Mouse (Mus musculus) midbrain, postnatal 0 days (tissue): ENCODE measurements at regions not wholly inside any gene's neighbourhood (a gene's known extent, or its start where the extent isn't known, plus 50 kb on each side); places are given as distances from the start of the nearest gene placed in this dataset.

Experiments
- ATAC-seq: fragments of 200-750 bp; cut with Nextera tagmentation; 2 replicates; pipeline ENCODE4 v1.8.0; 2017; ENCODE audit warnings: moderate number of reproducible peaks, mild to moderate bottlenecking, moderate TSS enrichment, moderate library complexity; ENCODE audit not compliant: low FRiP score
- DNase-seq: peaks from one replicate; pipeline ENCODE4 v3.0.0-alpha.2; 2015; ENCODE audit warnings: low spot score
- H3K27ac ChIP-seq: fragments of 300-500 bp; sonication (generic); 2 replicates; pipeline ENCODE4 v1.5.1; 2014; ENCODE audit warnings: low read depth, mild to moderate bottlenecking, low read length, mixed read lengths
- H3K27me3 ChIP-seq: fragments of 300-500 bp; sonication (generic); 2 replicates; pipeline ENCODE4 v1.6.1; 2014; ENCODE audit warnings: low read length, control low read depth, mixed read lengths; ENCODE audit not compliant: insufficient read depth
- H3K36me3 ChIP-seq: fragments of 300-500 bp; sonication (generic); 2 replicates; pipeline ENCODE4 v1.6.1; 2014; ENCODE audit warnings: low read length, control low read depth, mixed read lengths; ENCODE audit not compliant: insufficient read depth
- H3K4me1 ChIP-seq: fragments of 300-500 bp; sonication (generic); 2 replicates; pipeline ENCODE4 v1.6.1; 2014; ENCODE audit warnings: mild to moderate bottlenecking, control low read depth, antibody characterized with exemption, low read length, mixed read lengths; ENCODE audit not compliant: insufficient read depth
- H3K4me2 ChIP-seq: fragments of 300-500 bp; sonication (generic); 2 replicates; pipeline ENCODE4 v1.6.1; 2014; ENCODE audit warnings: low read depth, mild to moderate bottlenecking, low read length, mixed read lengths; ENCODE audit not compliant: poor library complexity, severe bottlenecking
- H3K4me3 ChIP-seq: fragments of 300-500 bp; sonication (generic); 2 replicates; pipeline ENCODE4 v1.5.1; 2014; ENCODE audit warnings: low read depth, mild to moderate bottlenecking, low read length, moderate library complexity
- H3K9ac ChIP-seq: fragments of 300-500 bp; sonication (generic); replicated peaks from 2 replicates; pipeline ENCODE4 v1.6.1; 2014; ENCODE audit warnings: mild to moderate bottlenecking, low read length, moderate library complexity, mixed read lengths; ENCODE audit not compliant: poor library complexity, severe bottlenecking
- H3K9me3 ChIP-seq: fragments of 300-500 bp; sonication (generic); 2 replicates; pipeline ENCODE4 v1.6.1; 2016; ENCODE audit warnings: low read length, control low read depth
- CTCF ChIP-seq: IDR thresholded peaks from 2 replicates; pipeline ENCODE4 v1.5.1; 2016; ENCODE audit warnings: antibody characterized with exemption, mild to moderate bottlenecking
- WGBS: fragments of 180-500 bp; shearing (Covaris S2); extraction: QIAGEN DNeasy Blood & Tissue Kit; methylation state at CpG from one replicate; pipeline ENCODE4 v1.1.7; 2014; 5-methylcytosine and 5-hydroxymethylcytosine counted together

GRCm38 (mm10) chr12:16167793-16168343 lies 351.1 kb upstream of the Trib2 start:
- no peak for DNase-seq
- Histone ChIP-seq H3K4me3 (no peak overlapping the region), H3K27ac (no peak overlapping the region), H3K36me3 (no peaks in the 10 kb centered on the region), H3K4me1 (no peaks in the 10 kb centered on the region), H3K9ac (no peak overlapping the region), H3K9me3 (no peaks in the 10 kb centered on the region), H3K4me2 (no peak overlapping the region), H3K27me3 (no peaks in the 10 kb centered on the region)
- no peak for ATAC-seq
- 89% methylated on average over 7 of the region's 7 CpGs for WGBS
- no peak for TF ChIP-seq CTCF

GRCm38 (mm10) chr12:16165126-16165525 lies 348.4 kb upstream of the Trib2 start:
- Histone ChIP-seq H3K27me3 (no peaks in the 10 kb centered on the region), H3K9me3 (no peaks in the 10 kb centered on the region), H3K4me3 (no peak overlapping the region), H3K9ac (no peak overlapping the region), H3K36me3 (no peaks in the 10 kb centered on the region), H3K4me2 (no peak overlapping the region), H3K27ac (no peak overlapping the region), H3K4me1 (no peaks in the 10 kb centered on the region)
- TF ChIP-seq CTCF = no peak
- ATAC-seq (no peak), DNase-seq (no peak)
- WGBS = 67% methylated on average over 4 of the region's 4 CpGs

GRCm38 (mm10) chr12:16161947-16162346 lies 345.2 kb upstream of the Trib2 start:
- Histone ChIP-seq H3K27me3 (no peaks in the 10 kb centered on the region), H3K36me3 (no peaks in the 10 kb centered on the region)
- WGBS = 86% methylated on average over 4 of the region's 4 CpGs

GRCm38 (mm10) chr12:16157896-16158295 lies 341.2 kb upstream of the Trib2 start:
- no peak; the same call in 1 of the 2 replicates for ATAC-seq
- TF ChIP-seq CTCF = no peak
- Histone ChIP-seq H3K36me3 (no peaks in the 10 kb centered on the region), H3K4me3 (no peak overlapping the region), H3K9ac (no peak overlapping the region), H3K27me3 (no peaks in the 10 kb centered on the region), H3K4me2 (no peak overlapping the region), H3K9me3 (no peaks in the 10 kb centered on the region), H3K27ac (no peak overlapping the region), H3K4me1 (no peaks in the 10 kb centered on the region)
- peak; percentile 87 for DNase-seq
- WGBS = 56% methylated on average over 7 of the region's 7 CpGs

More at GRCm38 (mm10) chr12:16161947-16162346, 345.2 kb upstream of the Trib2 start:
- no peak overlapping the region for H3K27ac ChIP-seq
- no peaks in the 10 kb centered on the region for H3K4me1 ChIP-seq
- H3K9ac ChIP-seq = no peak overlapping the region
- H3K4me2 ChIP-seq = no peak overlapping the region
- no peak for ATAC-seq
- no peaks in the 10 kb centered on the region for H3K9me3 ChIP-seq
- TF ChIP-seq CTCF = no peak
- no peak for DNase-seq
- H3K4me3 ChIP-seq = no peak overlapping the region

- H3K9ac ChIP-seq = no peak overlapping the region
- no peaks in the 10 kb centered on the region for H3K9me3 ChIP-seq
- no peaks in the 10 kb centered on the region for H3K27me3 ChIP-seq
- WGBS = 13% methylated on average over 2 of the region's 2 CpGs
- no peak overlapping the region for H3K4me3 ChIP-seq
- DNase-seq = peak; percentile 90
- no peaks in the 10 kb centered on the region for H3K36me3 ChIP-seq
- H3K27ac ChIP-seq = peak overlapping the region; percentile 39
- no peak overlapping the region for H3K4me2 ChIP-seq
- peaks cover 3% of the 10 kb centered on the region; the same call in 1 of the 2 replicates for H3K4me1 ChIP-seq
- TF ChIP-seq CTCF = no peak
- peak; percentile 91 for ATAC-seq
Measured at GRCm38 (mm10) chr12:16155791-16156558, 339.3 kb upstream of the Trib2 start.

- no peaks in the 10 kb centered on the region for H3K9me3 ChIP-seq
- TF ChIP-seq CTCF = no peak
- no peak overlapping the region for H3K4me2 ChIP-seq
- WGBS = 83% methylated on average over 1 of the region's 1 CpGs
- H3K9ac ChIP-seq = no peak overlapping the region
- H3K27me3 ChIP-seq = no peaks in the 10 kb centered on the region
- H3K36me3 ChIP-seq = no peaks in the 10 kb centered on the region
- ATAC-seq = no peak
- peaks cover 8% of the 10 kb centered on the region for H3K4me1 ChIP-seq
- no peak for DNase-seq
- H3K27ac ChIP-seq = no peak overlapping the region
- H3K4me3 ChIP-seq = no peak overlapping the region
Measured at GRCm38 (mm10) chr12:16154256-16154655, 337.5 kb upstream of the Trib2 start.
